Mouse (Mus musculus) left cerebral cortex, postnatal 14 days (tissue): ENCODE measurements at regions not wholly inside any gene's neighbourhood (a gene's known extent, or its start where the extent isn't known, plus 50 kb on each side); places are given as distances from the start of the nearest gene placed in this dataset.

Experiments
- DNase-seq, 2 experiments: peaks; one replicate each; pipeline ENCODE4 v3.0.0; 2021 to 2022; ENCODE audit warnings: low spot score in 2 of 2, mixed read lengths in 1 of 2
- intact Hi-C: fragments of 180-260 bp; cut with DNase I; formaldehyde crosslinking; loops from one replicate; pipeline ENCODE4 v1.15.1; 2025

DNA sequence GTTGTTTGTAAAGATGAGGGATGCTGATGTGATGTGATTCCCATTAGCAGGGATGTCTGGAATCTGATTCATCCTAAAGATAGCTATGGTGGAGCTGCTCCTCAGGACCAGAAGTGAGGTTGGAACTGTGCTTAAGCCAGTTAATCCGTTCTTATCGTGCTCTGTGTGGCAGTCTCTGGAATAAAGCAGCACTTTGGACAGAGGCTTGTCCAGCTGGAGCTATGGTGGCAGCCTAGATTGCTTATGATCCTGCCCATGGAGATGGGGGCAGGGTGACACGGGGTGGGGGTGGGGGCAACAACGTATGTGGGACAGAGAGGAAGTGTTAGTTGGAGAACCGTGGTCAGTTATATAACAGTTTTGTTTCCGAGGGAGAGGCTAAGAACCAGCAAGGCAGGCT, 82.0 kb upstream of the Arhgap32 start:
- no peak for DNase-seq
- intact Hi-C loops, result loop anchor here (5.0 kb wide), 3 partner anchors 37 to 123 kb away; no protein-coding TSS in a partner anchor

DNA sequence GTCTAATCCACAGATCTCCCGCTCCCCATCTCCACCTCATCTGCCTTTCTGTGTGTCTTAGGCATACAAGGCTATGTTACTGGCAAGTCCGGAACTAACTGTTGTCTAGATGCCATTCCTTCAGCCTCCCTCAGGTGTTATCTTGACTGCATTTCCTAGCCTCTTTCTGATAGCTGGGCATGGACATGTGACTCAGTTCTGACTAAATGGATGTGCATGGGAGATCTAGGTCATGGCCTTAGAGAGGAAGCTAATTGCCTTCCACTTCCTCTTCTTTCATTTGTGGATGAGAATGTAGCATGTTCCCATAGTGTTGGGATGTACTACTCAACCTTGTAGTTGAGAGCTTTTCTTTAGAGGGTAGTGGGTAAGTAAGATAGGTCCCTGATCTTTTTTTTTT, 75.9 kb upstream of the Arhgap32 start:
- no peak for DNase-seq
- intact Hi-C loops, result no loop called here

DNA sequence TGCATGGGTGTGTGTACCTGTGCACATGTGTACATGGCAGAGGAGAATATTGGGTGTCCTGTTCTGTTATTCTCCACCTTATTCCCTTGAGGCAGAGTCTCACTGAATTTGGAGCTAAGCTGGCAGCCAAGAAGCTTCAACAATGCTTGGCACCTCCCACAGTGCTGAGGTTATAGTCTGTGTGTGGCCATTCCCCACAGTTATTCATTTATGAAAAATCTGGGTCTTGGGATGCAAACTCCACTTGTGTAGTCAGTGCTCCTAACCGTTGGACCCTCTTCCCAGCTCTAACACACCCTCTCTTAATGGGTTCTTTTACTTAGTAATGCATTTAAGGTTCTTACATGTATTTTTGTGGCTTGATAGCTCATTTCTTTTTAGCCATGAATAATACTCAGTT, 72.6 kb upstream of the Arhgap32 start:
- no peak for DNase-seq
- intact Hi-C loops, result no loop called here

DNA sequence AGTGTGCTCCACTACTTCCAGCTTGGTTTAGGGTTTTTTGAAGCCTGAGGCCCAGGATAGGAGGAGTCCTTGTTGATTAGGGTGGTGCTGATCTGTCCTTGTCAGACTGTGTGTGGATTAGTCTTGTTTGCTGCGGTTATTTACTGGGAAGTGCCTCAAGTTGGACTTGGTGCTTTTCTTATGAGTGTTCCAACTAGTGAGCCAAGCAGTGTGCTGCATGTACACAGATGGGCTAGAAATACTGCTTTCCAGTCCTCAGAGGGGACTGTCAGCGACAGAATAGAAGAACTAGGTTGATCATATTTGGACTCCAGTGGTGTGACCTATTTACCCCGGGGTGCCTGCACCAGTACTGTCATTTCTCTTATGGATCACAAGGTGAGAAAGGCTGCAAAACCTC, 69.1 kb upstream of the Arhgap32 start:
- intact Hi-C loops, result no loop called here
- DNase-seq, result no peak

DNA sequence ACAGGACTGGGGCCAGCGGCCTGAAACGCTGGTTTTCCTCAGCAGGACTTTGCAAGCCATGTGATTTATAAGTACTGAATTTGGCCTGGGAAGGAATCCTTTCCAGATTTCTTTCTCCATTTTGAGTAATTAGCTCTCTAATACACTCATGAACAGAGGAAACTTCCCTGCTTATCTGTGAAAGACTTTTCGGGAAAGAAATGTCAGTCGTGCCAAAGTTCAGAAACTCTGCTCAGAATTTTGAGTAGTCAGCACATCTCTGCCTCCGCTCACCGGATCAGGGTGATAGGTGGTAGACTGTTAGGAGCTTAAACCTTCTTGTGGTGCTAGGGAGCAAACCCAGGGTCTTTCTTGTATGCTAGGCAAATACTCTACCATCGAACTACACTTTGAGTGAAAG, 67.0 kb upstream of the Arhgap32 start:
- intact Hi-C loops, result no loop called here
- no peak for DNase-seq

DNA sequence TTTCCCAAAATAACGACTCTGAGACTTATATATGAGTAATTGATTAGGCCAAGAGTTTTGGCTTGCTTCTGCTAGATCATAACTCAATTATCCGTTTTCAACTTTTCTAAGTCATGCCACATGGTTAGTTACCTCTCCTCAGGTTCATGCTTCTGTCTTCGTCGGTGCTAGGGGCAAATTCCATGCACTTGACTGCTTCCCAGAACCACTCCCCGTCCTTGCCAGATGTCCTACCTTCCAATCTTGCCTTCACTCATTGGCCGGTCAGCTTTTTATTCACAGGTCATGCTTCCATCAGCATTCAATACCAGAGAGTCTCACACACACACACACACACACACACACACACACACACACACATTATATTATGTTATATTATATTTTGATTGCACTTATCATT, 66.4 kb upstream of the Arhgap32 start:
- intact Hi-C loops, result no loop called here
- no peak for DNase-seq

DNA sequence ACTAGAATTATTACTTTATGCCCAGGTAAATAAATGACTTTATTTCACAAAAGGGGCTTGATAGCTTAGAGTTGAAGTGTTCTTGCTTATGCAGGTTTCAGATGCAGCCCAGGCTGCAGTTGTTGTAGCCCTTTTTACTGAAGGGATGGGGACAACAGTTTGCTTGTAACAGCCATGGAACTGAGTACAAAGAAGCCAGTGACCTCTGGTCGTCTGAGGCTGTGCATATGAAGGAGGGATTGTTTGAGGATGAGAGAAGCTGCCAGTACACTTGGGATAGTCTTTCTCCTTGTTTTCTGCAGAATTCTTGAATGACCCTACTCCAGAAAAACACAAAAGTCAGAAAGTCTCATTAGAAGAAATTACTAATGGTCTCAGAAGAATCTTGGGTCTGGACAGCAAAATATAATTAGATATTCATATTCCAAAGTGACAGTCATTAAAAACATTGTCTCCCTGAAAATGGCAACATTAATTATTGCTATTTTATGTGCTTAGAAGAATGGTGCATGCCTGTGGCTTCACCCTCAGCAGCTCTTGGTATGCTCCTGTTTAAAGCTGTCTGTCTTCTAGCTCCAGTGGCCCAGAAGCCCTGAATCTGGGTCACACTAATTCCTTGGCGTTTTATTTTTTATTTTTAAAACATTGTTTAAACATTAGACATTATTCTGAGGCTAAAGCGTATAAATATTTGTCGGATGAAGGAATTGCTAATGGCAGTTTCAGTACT, 61.9 kb upstream of the Arhgap32 start:
- intact Hi-C loops, result no loop called here
- DNase-seq, result peak in 1 of 2 experiments; percentile 13

DNA sequence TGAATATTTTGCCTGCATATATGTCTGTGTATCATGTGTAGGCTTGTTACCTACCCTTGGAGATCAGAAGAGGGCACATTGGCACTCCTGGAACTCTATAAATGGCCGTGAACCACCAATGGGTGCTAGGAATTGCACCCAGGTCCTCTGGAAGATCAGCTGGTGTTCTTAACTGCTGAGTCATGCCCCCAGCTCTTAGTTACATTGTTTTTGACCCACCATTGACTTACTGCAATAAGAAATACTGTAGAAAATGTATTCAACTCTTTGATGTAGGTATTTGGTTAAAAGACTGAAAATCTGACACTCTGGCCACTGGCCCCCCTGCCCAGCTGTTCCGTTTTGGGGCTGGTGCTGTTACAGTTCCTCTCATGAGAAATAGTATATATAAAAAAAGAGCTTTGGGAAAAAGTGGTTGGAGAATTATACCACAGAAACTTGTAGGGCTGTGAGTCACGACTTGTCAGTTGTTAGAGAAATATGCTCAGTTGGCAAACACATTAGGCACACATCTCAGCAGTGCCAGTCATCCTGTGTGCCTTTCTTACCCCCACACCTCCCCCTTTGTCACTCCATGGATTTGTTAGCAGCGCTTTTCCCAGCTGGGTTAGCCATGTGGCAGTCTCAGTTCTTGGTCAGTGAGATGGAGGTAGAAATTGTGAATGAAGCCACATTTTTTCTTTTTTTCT, 58.4 kb upstream of the Arhgap32 start:
- intact Hi-C loops, result no loop called here
- peak; percentile 19 to 52 for DNase-seq

DNA sequence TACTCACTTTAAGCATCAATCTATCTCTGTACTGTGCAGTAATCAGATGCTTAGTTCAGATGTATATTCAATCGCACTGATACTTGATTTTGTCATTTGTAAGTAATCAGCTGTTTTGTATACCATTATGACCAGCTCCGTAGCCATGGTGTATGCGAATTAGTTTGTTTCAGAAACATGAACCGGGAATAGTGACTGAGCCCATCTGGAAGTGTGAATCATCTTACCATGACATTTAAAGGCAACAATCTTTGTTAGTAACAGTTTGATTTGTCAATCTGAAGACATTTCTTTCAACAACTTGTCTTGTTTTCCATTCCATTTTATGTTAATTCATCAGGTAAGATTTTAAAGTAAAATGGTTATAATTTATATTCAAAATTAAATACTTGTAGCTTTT, 53.2 kb upstream of the Arhgap32 start:
- no peak for DNase-seq
- intact Hi-C loops, result no loop called here

DNA sequence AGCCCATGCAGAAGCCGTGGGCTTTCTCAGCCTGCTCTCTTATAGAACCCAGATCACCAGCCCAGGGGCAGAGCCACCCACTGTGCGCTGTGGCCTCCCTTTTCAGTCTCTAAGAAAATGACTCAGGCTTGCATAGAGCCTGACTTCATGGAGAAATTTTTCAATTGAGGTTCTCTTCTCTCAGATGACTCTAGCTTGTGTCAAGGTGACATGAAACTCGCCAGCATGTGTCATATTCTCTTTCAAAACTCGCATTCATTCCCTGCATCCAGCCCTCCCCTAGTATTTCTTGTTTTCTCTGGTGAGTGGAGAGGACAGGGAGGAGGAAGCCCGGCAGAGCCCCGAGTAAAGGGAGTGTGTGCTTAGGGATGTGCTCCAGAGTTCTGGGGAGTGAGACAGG, 52.4 kb upstream of the Arhgap32 start:
- no peak for DNase-seq
- intact Hi-C loops, result no loop called here

DNA sequence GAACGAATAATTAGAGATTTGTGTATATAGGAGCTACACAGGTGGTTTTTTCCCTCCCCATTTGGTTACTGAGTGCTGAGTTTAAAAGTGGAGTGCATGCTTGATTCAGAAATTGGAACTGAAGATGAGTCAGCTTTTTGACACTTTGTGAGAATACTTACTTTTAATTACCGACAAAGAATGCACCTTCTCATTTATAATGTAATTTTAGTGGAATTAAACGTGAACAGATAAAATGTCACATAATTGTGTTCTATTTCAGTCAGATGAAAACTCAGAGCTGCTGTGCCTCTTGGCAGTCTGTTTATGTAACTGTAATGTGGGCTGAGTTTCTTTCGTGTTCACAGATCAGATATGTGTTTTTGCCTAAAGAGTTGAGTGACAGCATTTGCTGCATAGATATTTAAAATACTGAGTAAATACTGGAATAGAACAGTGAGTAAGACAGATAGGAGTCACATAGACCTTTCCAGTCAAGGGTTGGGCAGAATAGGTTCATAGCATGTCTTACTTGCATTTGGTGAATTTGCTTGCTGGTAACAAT, 51.9 kb upstream of the Arhgap32 start:
- peak in 1 of 2 experiments; percentile 42 for DNase-seq
- intact Hi-C loops, result no loop called here
